Mouse (Mus musculus) ES-E14 (cell line): Measurements from ENCODE around the gene Scmh1.

Experiments used
- CHD2 ChIP-seq: IDR thresholded peaks from 2 replicates; pipeline ENCODE4 v1.6.1; 2014; ENCODE audit warnings: mild to moderate bottlenecking, low read depth, low read length, inconsistent platforms
- HCFC1 ChIP-seq: IDR thresholded peaks from 2 replicates; pipeline ENCODE4 v1.6.1; 2012; ENCODE audit warnings: low read length, inconsistent platforms, borderline replicate concordance; ENCODE audit not compliant: insufficient read depth
- MAFK ChIP-seq: IDR thresholded peaks from 2 replicates; pipeline ENCODE4 v1.6.1; 2014; ENCODE audit warnings: mild to moderate bottlenecking, low read depth, low read length, inconsistent platforms; ENCODE audit not compliant: insufficient read depth
- ZC3H11A ChIP-seq: IDR thresholded peaks from 2 replicates; pipeline ENCODE4 v1.6.1; 2012; ENCODE audit warnings: low read depth, mild to moderate bottlenecking, inconsistent platforms, low read length, borderline replicate concordance
- ZNF384 ChIP-seq: IDR thresholded peaks from 2 replicates; pipeline ENCODE4 v1.6.1; 2012; ENCODE audit warnings: low read depth, low read length, inconsistent platforms

GRCm38 (mm10) chr4:120391591-120391990, 13.5 kb upstream of the Scmh1 start:
- no peak for TF ChIP-seq HCFC1
- no peak for TF ChIP-seq ZC3H11A
- TF ChIP-seq CHD2 = no peak
- no peak for TF ChIP-seq MAFK
- TF ChIP-seq ZNF384 = no peak
